Mouse (Mus musculus): Measurements from ENCODE around the gene Arhgef15. TPM values are rescaled to one million over a fixed set of nuclear protein-coding genes. Genes with fewer than 3 reads are reported as not detected.

Arhgef15 gene
- total and polyA plus RNA-seq, 2 experiments from 2014 or later = 21.2 to 25.7 TPM

- Histone ChIP-seq H3K4me1 (ENCODE audit: insufficient read depth, low read length) (no peaks in the 10 kb centered on the region), H3K4me3 (ENCODE audit: low read length) (no peak overlapping the region), H3K36me3 (ENCODE audit: insufficient read depth, low read length) (peaks cover 20% of the 10 kb centered on the region; the same call in 1 of the 2 replicates), H3K4me2 (ENCODE audit: low read depth, low read length) (no peak overlapping the region), H3K27me3 (ENCODE audit: insufficient read depth, low read length) (no peaks in the 10 kb centered on the region), H3K27ac (no peak overlapping the region), H3K9ac (replicated peaks; ENCODE audit: low read length) (no peak overlapping the region), H3K9me3 (ENCODE audit: low read length) (no peaks in the 10 kb centered on the region)
- no peak for TF ChIP-seq CTCF (IDR thresholded peaks at IDR 0.05; ENCODE audit: low read depth)
- ATAC-seq (no peak), DNase-seq (ENCODE audit: low spot score) (no peak)
- WGBS = 53% methylated on average over 7 of the region's 7 CpGs
Measured at GRCm38 (mm10) chr11:68908846-68909503, 48.3 kb downstream of the Arhgef15 start.

- no peak for TF ChIP-seq CTCF (IDR thresholded peaks at IDR 0.05; ENCODE audit: low read depth)
- Histone ChIP-seq H3K36me3 (ENCODE audit: insufficient read depth, low read length) (peaks cover 30% of the 10 kb centered on the region; the same call in 1 of the 2 replicates), H3K27ac (no peak overlapping the region), H3K9ac (replicated peaks; ENCODE audit: low read length) (no peak overlapping the region), H3K4me1 (ENCODE audit: insufficient read depth, low read length) (no peaks in the 10 kb centered on the region), H3K4me3 (ENCODE audit: low read length) (no peak overlapping the region), H3K4me2 (ENCODE audit: low read depth, low read length) (no peak overlapping the region), H3K9me3 (ENCODE audit: low read length) (no peaks in the 10 kb centered on the region), H3K27me3 (ENCODE audit: insufficient read depth, low read length) (no peaks in the 10 kb centered on the region)
- ATAC-seq = no peak
- 66% methylated on average over 3 of the region's 3 CpGs for WGBS
- no peak for DNase-seq (ENCODE audit: low spot score)
Measured at GRCm38 (mm10) chr11:68907251-68907650, 50.0 kb downstream of the Arhgef15 start.

- DNase-seq (ENCODE audit: low spot score) (peak; percentile 53), ATAC-seq (0 out of 2 replicates have a peak, but pooled peaks have one; percentile 25)
- no peaks in the 10 kb centered on the region for H3K9me3 ChIP-seq (ENCODE audit: low read length)
- peaks cover 30% of the 10 kb centered on the region; the same call in 1 of the 2 replicates for H3K36me3 ChIP-seq (ENCODE audit: insufficient read depth, low read length)
- H3K27me3 ChIP-seq (ENCODE audit: insufficient read depth, low read length) = no peaks in the 10 kb centered on the region
- no peak overlapping the region for H3K9ac ChIP-seq (replicated peaks; ENCODE audit: low read length)
- H3K4me3 ChIP-seq (ENCODE audit: low read length) = no peak overlapping the region
- no peak overlapping the region for H3K4me2 ChIP-seq (ENCODE audit: low read depth, low read length)
- no peaks in the 10 kb centered on the region for H3K4me1 ChIP-seq (ENCODE audit: insufficient read depth, low read length)
- 43% methylated on average over 4 of the region's 4 CpGs for WGBS
- no peak overlapping the region for H3K27ac ChIP-seq
- no peak for TF ChIP-seq CTCF (IDR thresholded peaks at IDR 0.05; ENCODE audit: low read depth)
Measured at GRCm38 (mm10) chr11:68906461-68906790, 50.9 kb downstream of the Arhgef15 start.

GRCm38 (mm10) chr11:68905665-68906460, 51.4 kb downstream of the Arhgef15 start:
- DNase-seq (ENCODE audit: low spot score) = no peak
- no peak for TF ChIP-seq CTCF (IDR thresholded peaks at IDR 0.05; ENCODE audit: low read depth)
- WGBS = 92% methylated on average over 9 of the region's 9 CpGs

GRCm38 (mm10) chr11:68905138-68905531, 52.1 kb downstream of the Arhgef15 start:
- no peak overlapping the region for H3K4me3 ChIP-seq (ENCODE audit: low read length)
- ATAC-seq (no peak), DNase-seq (ENCODE audit: low spot score) (no peak)
- no peak overlapping the region for H3K4me2 ChIP-seq (ENCODE audit: low read depth, low read length)
- H3K9me3 ChIP-seq (ENCODE audit: low read length) = no peaks in the 10 kb centered on the region
- H3K27me3 ChIP-seq (ENCODE audit: insufficient read depth, low read length) = no peaks in the 10 kb centered on the region
- H3K4me1 ChIP-seq (ENCODE audit: insufficient read depth, low read length) = no peaks in the 10 kb centered on the region
- no peak for TF ChIP-seq CTCF (IDR thresholded peaks at IDR 0.05; ENCODE audit: low read depth)
- WGBS = 83% methylated on average over 3 of the region's 3 CpGs
- peaks cover 30% of the 10 kb centered on the region; the same call in 1 of the 2 replicates for H3K36me3 ChIP-seq (ENCODE audit: insufficient read depth, low read length)
- H3K27ac ChIP-seq = no peak overlapping the region
- no peak overlapping the region for H3K9ac ChIP-seq (replicated peaks; ENCODE audit: low read length)

More at GRCm38 (mm10) chr11:68905665-68906460, 51.4 kb downstream of the Arhgef15 start:
- Histone ChIP-seq H3K9ac (replicated peaks; ENCODE audit: low read length) (no peak overlapping the region), H3K36me3 (ENCODE audit: insufficient read depth, low read length) (peaks cover 30% of the 10 kb centered on the region; the same call in 1 of the 2 replicates), H3K27me3 (ENCODE audit: insufficient read depth, low read length) (no peaks in the 10 kb centered on the region), H3K9me3 (ENCODE audit: low read length) (no peaks in the 10 kb centered on the region), H3K4me3 (ENCODE audit: low read length) (no peak overlapping the region), H3K4me1 (ENCODE audit: insufficient read depth, low read length) (no peaks in the 10 kb centered on the region), H3K4me2 (ENCODE audit: low read depth, low read length) (no peak overlapping the region), H3K27ac (no peak overlapping the region)
- ATAC-seq = no peak

- peaks cover 30% of the 10 kb centered on the region; the same call in 1 of the 2 replicates for H3K36me3 ChIP-seq (ENCODE audit: insufficient read depth, low read length)
- no peak overlapping the region for H3K27ac ChIP-seq
- 79% methylated on average over 8 of the region's 8 CpGs for WGBS
- H3K9me3 ChIP-seq (ENCODE audit: low read length) = no peaks in the 10 kb centered on the region
- H3K9ac ChIP-seq (replicated peaks; ENCODE audit: low read length) = no peak overlapping the region
- DNase-seq (ENCODE audit: low spot score) (peak; percentile 88), ATAC-seq (0 out of 2 replicates have a peak, but pooled peaks have one; percentile 28)
- H3K4me1 ChIP-seq (ENCODE audit: insufficient read depth, low read length) = no peaks in the 10 kb centered on the region
- no peak overlapping the region for H3K4me2 ChIP-seq (ENCODE audit: low read depth, low read length)
- TF ChIP-seq CTCF (IDR thresholded peaks at IDR 0.05; ENCODE audit: low read depth) = peak; percentile 81
- H3K27me3 ChIP-seq (ENCODE audit: insufficient read depth, low read length) = no peaks in the 10 kb centered on the region
- H3K4me3 ChIP-seq (ENCODE audit: low read length) = no peak overlapping the region
Measured at GRCm38 (mm10) chr11:68904375-68905137, 52.7 kb downstream of the Arhgef15 start.

All from hindbrain, postnatal 0 days (tissue).